Mouse (Mus musculus) ES-E14 (cell line): ENCODE results near the gene Trcg1.

Experiments
- CHD2 ChIP-seq: IDR thresholded peaks from 2 replicates; pipeline ENCODE4 v1.6.1; 2014; ENCODE audit warnings: mild to moderate bottlenecking, low read depth, low read length, inconsistent platforms
- HCFC1 ChIP-seq: IDR thresholded peaks from 2 replicates; pipeline ENCODE4 v1.6.1; 2012; ENCODE audit warnings: low read length, inconsistent platforms, borderline replicate concordance; ENCODE audit not compliant: insufficient read depth
- MAFK ChIP-seq: IDR thresholded peaks from 2 replicates; pipeline ENCODE4 v1.6.1; 2014; ENCODE audit warnings: mild to moderate bottlenecking, low read depth, low read length, inconsistent platforms; ENCODE audit not compliant: insufficient read depth
- ZNF384 ChIP-seq: IDR thresholded peaks from 2 replicates; pipeline ENCODE4 v1.6.1; 2012; ENCODE audit warnings: low read depth, low read length, inconsistent platforms

DNA sequence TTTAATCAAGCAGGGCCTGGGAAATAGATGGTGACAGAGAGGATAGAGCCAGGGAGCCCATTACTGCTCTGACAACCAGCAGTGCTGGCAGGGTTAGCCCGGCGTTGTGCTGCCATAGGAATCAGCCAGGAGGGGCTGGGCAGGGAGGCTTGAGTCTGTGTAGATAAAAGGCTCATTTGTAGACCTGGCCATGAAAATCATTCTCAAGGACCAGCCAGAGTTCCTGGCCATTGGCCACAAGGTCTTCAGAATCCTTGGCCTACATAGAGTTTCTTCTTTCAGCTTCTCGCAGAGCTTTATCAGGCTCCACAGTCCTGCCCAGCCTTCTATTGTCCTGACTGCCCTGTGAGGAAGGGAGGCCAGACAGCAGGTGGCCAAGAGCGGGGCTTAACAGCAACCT is 43.1 kb downstream of the Trcg1 start:
- TF ChIP-seq CHD2 (no peak), MAFK (no peak), HCFC1 (no peak), ZNF384 (no peak)
